Mouse (Mus musculus): ENCODE results near the gene H1foo. TPM values are rescaled to one million over a fixed set of nuclear protein-coding genes. Genes with fewer than 3 reads are reported as not detected.

Gene H1foo
- polyA plus RNA-seq, 1 experiment from 2014 or later: not detected

DNA sequence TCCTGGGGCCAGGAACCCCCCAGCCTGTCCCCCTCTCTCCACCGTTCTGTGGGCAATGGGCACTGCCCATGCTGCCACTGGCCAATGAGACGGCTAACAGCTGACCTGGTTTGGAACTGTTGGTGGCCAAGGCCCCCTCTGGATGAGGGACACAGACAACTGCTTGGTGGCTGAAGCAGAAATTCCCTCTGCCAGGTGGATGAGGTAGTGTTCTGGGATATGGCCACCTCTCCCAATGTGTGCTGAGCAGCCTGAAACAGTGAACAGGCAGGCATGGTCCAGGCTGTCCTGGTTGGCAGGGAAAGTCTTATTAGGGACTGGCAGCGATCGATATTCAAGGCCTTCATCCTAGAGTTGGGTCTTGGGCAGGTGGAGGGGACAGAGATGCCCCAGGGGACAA, 10.4 kb downstream of the H1foo start:
- H3K9me3 ChIP-seq: 0 out of 2 replicates have a peak, but pooled peaks cover 3% of the 10 kb centered on the region
- H3K9ac ChIP-seq: no peak overlapping the region
- ATAC-seq (ENCODE audit: insufficient number of reproducible peaks, insufficient read depth, low FRiP score, low TSS enrichment, low read depth): no peak
- H3K4me1 ChIP-seq: peaks cover 58% of the 10 kb centered on the region
- no peak overlapping the region for H3K4me3 ChIP-seq
- H3K36me3 ChIP-seq: peaks cover 15% of the 10 kb centered on the region
- WGBS: 84% methylated on average over 4 of the region's 4 CpGs
- H3K4me2 ChIP-seq: no peak overlapping the region
- no peaks in the 10 kb centered on the region for H3K27me3 ChIP-seq
- no peak overlapping the region for H3K27ac ChIP-seq

GRCm38 (mm10) chr6:115955664-115956063, 10.9 kb downstream of the H1foo start:
- 65% methylated on average over 11 of the region's 11 CpGs for WGBS
- ATAC-seq (ENCODE audit: insufficient number of reproducible peaks, insufficient read depth, low FRiP score, low TSS enrichment, low read depth): no peak

GRCm38 (mm10) chr6:115956418-115956921, 11.7 kb downstream of the H1foo start:
- Histone ChIP-seq H3K9ac (0 out of 2 replicates have a peak overlapping the region, but pooled peaks have one; percentile 0), H3K9me3 (0 out of 2 replicates have a peak, but pooled peaks cover 3% of the 10 kb centered on the region), H3K27ac (peak overlapping the region; percentile 82; the same call in 1 of the 2 replicates), H3K4me2 (no peak overlapping the region), H3K36me3 (peaks cover 21% of the 10 kb centered on the region), H3K27me3 (no peaks in the 10 kb centered on the region), H3K4me1 (peaks cover 63% of the 10 kb centered on the region), H3K4me3 (no peak overlapping the region)
- ATAC-seq (ENCODE audit: insufficient number of reproducible peaks, insufficient read depth, low FRiP score, low TSS enrichment, low read depth): no peak
- WGBS: 85% methylated on average over 13 of the region's 13 CpGs

More at GRCm38 (mm10) chr6:115955664-115956063, 10.9 kb downstream of the H1foo start:
- Histone ChIP-seq H3K27me3 (no peaks in the 10 kb centered on the region), H3K27ac (no peak overlapping the region), H3K9ac (no peak overlapping the region), H3K4me3 (no peak overlapping the region), H3K4me2 (no peak overlapping the region), H3K9me3 (0 out of 2 replicates have a peak, but pooled peaks cover 3% of the 10 kb centered on the region), H3K4me1 (peaks cover 58% of the 10 kb centered on the region), H3K36me3 (peaks cover 20% of the 10 kb centered on the region)

DNA sequence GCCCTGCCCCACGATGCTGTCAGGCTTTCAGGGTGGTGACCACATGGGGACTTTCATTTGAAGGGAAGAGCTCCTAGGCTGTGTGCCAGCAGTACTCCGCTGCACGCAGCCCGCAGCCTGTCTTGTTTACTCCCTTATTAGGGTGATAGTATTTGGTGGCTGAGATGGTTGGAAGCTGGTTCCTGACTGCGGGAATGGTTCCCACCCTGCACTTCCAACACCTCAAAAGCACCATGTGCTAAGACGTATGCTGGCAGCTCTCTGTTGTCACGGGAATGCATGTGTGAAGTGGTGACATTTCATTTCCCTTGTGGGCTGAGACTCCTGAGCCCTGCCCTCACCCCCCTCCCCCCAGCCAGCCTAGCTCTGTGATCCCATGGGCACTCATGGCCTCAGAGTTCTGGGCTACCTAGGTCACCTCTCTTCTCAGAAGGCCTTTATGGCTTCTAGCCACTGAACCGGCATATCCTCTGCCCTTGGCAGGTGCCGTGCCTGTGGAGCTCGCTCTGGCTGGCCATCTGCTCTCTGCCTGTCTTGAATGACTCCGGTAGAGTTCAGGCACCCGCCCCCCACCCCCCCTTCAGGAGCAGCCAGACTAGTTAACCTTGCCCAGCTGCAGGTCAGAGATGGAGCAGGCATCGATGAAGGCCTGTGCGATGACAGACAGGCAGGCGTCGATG, 12.3 kb downstream of the H1foo start:
- Histone ChIP-seq H3K4me2 (peak overlapping the region; percentile 18), H3K9ac (no peak overlapping the region), H3K27ac (peak overlapping the region; percentile 82), H3K9me3 (no peaks in the 10 kb centered on the region), H3K36me3 (peaks cover 25% of the 10 kb centered on the region), H3K27me3 (no peaks in the 10 kb centered on the region), H3K4me3 (no peak overlapping the region), H3K4me1 (peaks cover 63% of the 10 kb centered on the region)
- WGBS: 19% methylated on average over 16 of the region's 16 CpGs
- no peak for ATAC-seq (ENCODE audit: insufficient number of reproducible peaks, insufficient read depth, low FRiP score, low TSS enrichment, low read depth)

GRCm38 (mm10) chr6:115957681-115958080, 12.9 kb downstream of the H1foo start:
- Histone ChIP-seq H3K4me1 (peaks cover 67% of the 10 kb centered on the region), H3K9ac (peak overlapping the region; percentile 51; the same call in 1 of the 2 replicates), H3K4me3 (no peak overlapping the region), H3K27me3 (no peaks in the 10 kb centered on the region), H3K9me3 (no peaks in the 10 kb centered on the region), H3K36me3 (peaks cover 31% of the 10 kb centered on the region), H3K27ac (peak overlapping the region; percentile 82), H3K4me2 (peak overlapping the region; percentile 18)
- WGBS: 12% methylated on average over 6 of the region's 6 CpGs
- no peak for ATAC-seq (ENCODE audit: insufficient number of reproducible peaks, insufficient read depth, low FRiP score, low TSS enrichment, low read depth)

- H3K9me3 ChIP-seq: no peaks in the 10 kb centered on the region
- H3K36me3 ChIP-seq: peaks cover 34% of the 10 kb centered on the region
- H3K27ac ChIP-seq: peak overlapping the region; percentile 82
- peaks cover 69% of the 10 kb centered on the region for H3K4me1 ChIP-seq
- H3K9ac ChIP-seq: peak overlapping the region; percentile 6; the same call in 1 of the 2 replicates
- no peak overlapping the region for H3K4me3 ChIP-seq
- H3K27me3 ChIP-seq: peaks cover 1% of the 10 kb centered on the region; the same call in 1 of the 2 replicates
- no peak overlapping the region for H3K4me2 ChIP-seq
- no peak for ATAC-seq (ENCODE audit: insufficient number of reproducible peaks, insufficient read depth, low FRiP score, low TSS enrichment, low read depth)
- 89% methylated on average over 9 of the region's 9 CpGs for WGBS
These were observed 13.7 kb downstream of the H1foo start for GRCm38 (mm10) chr6:115958445-115958844.

DNA sequence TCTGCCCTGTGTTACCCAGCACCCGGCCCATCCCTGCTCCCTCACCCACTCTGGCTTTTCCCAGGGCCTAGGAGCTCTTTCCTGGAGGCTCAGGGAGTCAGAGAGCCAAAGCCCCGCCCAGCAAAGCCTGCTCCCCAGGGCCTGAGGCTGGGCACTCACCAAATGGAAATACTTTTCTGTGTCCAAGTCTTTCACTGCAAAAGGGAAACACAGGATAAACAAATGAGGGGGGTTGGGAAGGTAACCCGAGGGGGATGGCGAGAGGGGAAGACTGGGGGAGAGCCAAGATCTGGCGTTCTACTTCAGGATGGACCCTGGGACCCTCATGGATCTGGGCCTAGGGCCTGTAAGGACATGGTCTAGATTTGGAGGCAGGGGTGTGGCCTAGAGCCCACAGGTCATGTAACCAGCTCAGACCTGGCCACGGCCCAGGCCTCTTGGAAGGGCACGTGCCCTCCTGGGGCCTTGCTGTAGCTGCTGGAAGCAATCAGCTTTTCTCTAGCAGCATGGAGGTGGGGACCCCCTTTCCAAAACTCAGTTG, 14.5 kb downstream of the H1foo start:
- H3K4me3 ChIP-seq: no peak overlapping the region
- H3K27ac ChIP-seq: peak overlapping the region; percentile 82
- peak overlapping the region; percentile 6; the same call in 1 of the 2 replicates for H3K9ac ChIP-seq
- 46% methylated on average over 7 of the region's 7 CpGs for WGBS
- peaks cover 34% of the 10 kb centered on the region for H3K36me3 ChIP-seq
- no peaks in the 10 kb centered on the region for H3K9me3 ChIP-seq
- no peak overlapping the region for H3K4me2 ChIP-seq
- ATAC-seq (ENCODE audit: insufficient number of reproducible peaks, insufficient read depth, low FRiP score, low TSS enrichment, low read depth): peak; percentile 10; the same call in 1 of the 2 replicates
- peaks cover 8% of the 10 kb centered on the region; the same call in 1 of the 2 replicates for H3K27me3 ChIP-seq
- H3K4me1 ChIP-seq: peaks cover 61% of the 10 kb centered on the region

DNA sequence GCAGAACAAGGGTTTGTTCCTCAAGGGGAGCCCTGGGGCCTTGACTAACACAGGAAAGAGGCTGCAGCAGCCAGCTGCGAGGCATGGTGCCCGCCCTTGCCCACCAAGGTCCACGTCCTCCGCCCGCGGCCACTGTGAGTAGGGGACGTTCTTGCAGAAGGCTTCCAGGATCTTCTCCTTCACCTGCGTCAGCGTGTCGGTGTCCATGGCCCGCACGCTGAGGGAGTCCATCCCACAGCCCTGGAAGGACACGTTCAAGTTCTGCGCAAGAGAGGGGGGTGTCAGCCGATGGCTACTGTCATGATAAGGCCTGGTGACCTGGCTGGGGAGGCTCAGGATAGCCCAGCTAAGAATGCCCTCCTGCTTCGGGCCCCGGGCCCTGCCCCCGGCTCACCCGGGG, 15.6 kb downstream of the H1foo start:
- peaks cover 31% of the 10 kb centered on the region for H3K36me3 ChIP-seq
- H3K27ac ChIP-seq: no peak overlapping the region
- H3K27me3 ChIP-seq: peaks cover 8% of the 10 kb centered on the region; the same call in 1 of the 2 replicates
- H3K4me2 ChIP-seq: no peak overlapping the region
- peaks cover 50% of the 10 kb centered on the region for H3K4me1 ChIP-seq
- no peak overlapping the region for H3K9ac ChIP-seq
- 93% methylated on average over 19 of the region's 19 CpGs for whole genome bisulfite sequencing
- no peaks in the 10 kb centered on the region for H3K9me3 ChIP-seq
- no peak overlapping the region for H3K4me3 ChIP-seq
- no peak for ATAC-seq (ENCODE audit: insufficient number of reproducible peaks, insufficient read depth, low FRiP score, low TSS enrichment, low read depth)

GRCm38 (mm10) chr6:115961743-115962142, 17.0 kb downstream of the H1foo start:
- 92% methylated on average over 3 of the region's 3 CpGs for WGBS
- Histone ChIP-seq H3K27ac (0 out of 2 replicates have a peak overlapping the region, but pooled peaks have one; percentile 1), H3K4me1 (peaks cover 45% of the 10 kb centered on the region), H3K4me3 (no peak overlapping the region), H3K9ac (no peak overlapping the region), H3K27me3 (peaks cover 8% of the 10 kb centered on the region; the same call in 1 of the 2 replicates), H3K36me3 (peaks cover 39% of the 10 kb centered on the region), H3K9me3 (no peaks in the 10 kb centered on the region), H3K4me2 (no peak overlapping the region)
- no peak for ATAC-seq (ENCODE audit: insufficient number of reproducible peaks, insufficient read depth, low FRiP score, low TSS enrichment, low read depth)

- WGBS: 43% methylated on average over 23 of the region's 23 CpGs
- Histone ChIP-seq H3K4me1 (peaks cover 37% of the 10 kb centered on the region), H3K27ac (no peak overlapping the region)
These were observed 17.8 kb downstream of the H1foo start for GRCm38 (mm10) chr6:115962439-115963085.

GRCm38 (mm10) chr6:115963656-115964055, 18.9 kb downstream of the H1foo start:
- peaks cover 8% of the 10 kb centered on the region; the same call in 1 of the 2 replicates for H3K27me3 ChIP-seq
- H3K4me3 ChIP-seq: no peak overlapping the region
- H3K27ac ChIP-seq: no peak overlapping the region
- peaks cover 30% of the 10 kb centered on the region for H3K4me1 ChIP-seq
- H3K36me3 ChIP-seq: peaks cover 53% of the 10 kb centered on the region
- no peak overlapping the region for H3K4me2 ChIP-seq
- H3K9me3 ChIP-seq: no peaks in the 10 kb centered on the region
- 68% methylated on average over 9 of the region's 9 CpGs for WGBS
- no peak for ATAC-seq (ENCODE audit: insufficient number of reproducible peaks, insufficient read depth, low FRiP score, low TSS enrichment, low read depth)
- no peak overlapping the region for H3K9ac ChIP-seq

More at GRCm38 (mm10) chr6:115962439-115963085, 17.8 kb downstream of the H1foo start:
- Histone ChIP-seq H3K9me3 (no peaks in the 10 kb centered on the region), H3K27me3 (peaks cover 8% of the 10 kb centered on the region; the same call in 1 of the 2 replicates), H3K4me2 (no peak overlapping the region), H3K4me3 (no peak overlapping the region), H3K9ac (no peak overlapping the region), H3K36me3 (peaks cover 47% of the 10 kb centered on the region)
- no peak for ATAC-seq (ENCODE audit: insufficient number of reproducible peaks, insufficient read depth, low FRiP score, low TSS enrichment, low read depth)

Data from embryonic facial prominence, embryonic 13.5 days (tissue).